Mouse (Mus musculus) limb, embryonic 12.5 days (tissue): ENCODE data around the gene Vps50. TPM values are rescaled to one million over a fixed set of nuclear protein-coding genes. Genes with fewer than 3 reads are reported as not detected.

ENCODE experiments used
- polyA plus RNA-seq: library from polyadenylated mRNA; unstranded; fragments of >200 nt; fragmentation: Nextera tagmentation; extraction: Ambion mirVana; gene quantifications from 2 replicates; pipeline ENCODE4 v1.2.1, GENCODE M21; 2016

The Vps50 gene
- polyA plus RNA-seq, 1 experiment from 2014 or later = 37.2 TPM

Other genes starting within 250 kb of the Vps50 start
- 0.64 and 0.77 TPM in 2 replicates for gene Samd9l, start 98.8 kb upstream of the Vps50 start, polyA plus RNA-seq
- 0.30 and 0.31 TPM in 2 replicates for gene Hepacam2, start 84 bp upstream of the Vps50 start, polyA plus RNA-seq